Mouse (Mus musculus) ES-Bruce4 (cell line): ENCODE data around the gene Arf3. TPM values are rescaled to one million over a fixed set of nuclear protein-coding genes. Genes with fewer than 3 reads are reported as not detected.
A peak's percentile ranks its signal among the peaks of the same experiment; 100 is the strongest.

Experiments used
- H3K27ac ChIP-seq: 2 replicates; pipeline ENCODE4 v1.5.1; 2012; ENCODE audit warnings: low read length, inconsistent platforms; ENCODE audit not compliant: insufficient read depth
- H3K27me3 ChIP-seq: 2 replicates; pipeline ENCODE4 v1.6.1; 2012; ENCODE audit warnings: mild to moderate bottlenecking, low read length, inconsistent platforms; ENCODE audit not compliant: control insufficient read depth, poor library complexity, insufficient read depth, severe bottlenecking
- H3K36me3 ChIP-seq: 2 replicates; pipeline ENCODE4 v1.6.1; 2012; ENCODE audit warnings: inconsistent platforms, mild to moderate bottlenecking, low read length, moderate library complexity; ENCODE audit not compliant: control insufficient read depth, poor library complexity, insufficient read depth, severe bottlenecking
- H3K4me1 ChIP-seq: one replicate; pipeline ENCODE4 v1.8.1; 2011; ENCODE audit warnings: low read length; ENCODE audit not compliant: control insufficient read depth, insufficient read depth
- H3K4me3 ChIP-seq: 2 replicates; pipeline ENCODE4 v1.5.1; 2011; ENCODE audit warnings: low read depth, mild to moderate bottlenecking, low read length
- H3K9ac ChIP-seq: 2 replicates; pipeline ENCODE4 v1.6.1; 2012; ENCODE audit warnings: low read depth, mild to moderate bottlenecking, inconsistent platforms; ENCODE audit not compliant: poor library complexity, severe bottlenecking
- H3K9me3 ChIP-seq: replicated peaks from 2 replicates; pipeline ENCODE4 v1.6.1; 2012; ENCODE audit warnings: mild to moderate bottlenecking, low read length, inconsistent platforms; ENCODE audit not compliant: control insufficient read depth, poor library complexity, insufficient read depth, severe bottlenecking
- CTCF ChIP-seq: IDR thresholded peaks from one replicate; pipeline ENCODE4 v1.8.1; 2011; ENCODE audit warnings: low read depth, low read length
- EP300 ChIP-seq: IDR thresholded peaks from 2 replicates; pipeline ENCODE4 v1.6.1; 2011; ENCODE audit warnings: low read depth, low read length; ENCODE audit not compliant: insufficient read depth
- POLR2A ChIP-seq: IDR thresholded peaks from one replicate; pipeline ENCODE4 v1.8.1; 2011; ENCODE audit warnings: low read length; ENCODE audit not compliant: insufficient read depth
- polyA plus RNA-seq: library from polyadenylated mRNA; stranded (reverse); fragments of >200 nt; gene quantifications from 2 replicates; pipeline ENCODE4 v1.2.4, GENCODE M21; 2011; ENCODE audit warnings: low read depth; ENCODE audit not compliant: missing spikeins, insufficient read depth, insufficient read length

Gene Arf3
- polyA plus RNA-seq, 1 experiment: 58.4 TPM

DNA sequence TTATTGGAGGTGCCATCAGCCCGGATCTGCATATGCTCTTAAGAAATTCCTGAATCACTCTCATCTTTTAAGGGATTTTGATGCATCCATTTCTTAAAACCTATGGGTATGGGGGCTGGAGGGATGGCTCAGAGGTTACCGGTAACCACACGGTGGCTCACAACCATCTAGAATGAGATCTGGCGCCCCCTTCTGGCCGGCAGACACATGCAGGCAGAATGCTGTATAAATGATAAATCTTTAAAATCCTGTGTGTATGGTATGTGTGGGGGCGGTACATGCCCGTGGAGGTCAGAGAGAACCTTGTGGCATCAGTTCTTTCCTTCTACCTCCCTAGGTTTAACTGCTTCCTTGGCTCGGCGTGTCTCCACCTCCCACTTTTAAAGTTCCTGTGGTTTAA, 52.6 kb downstream of the Arf3 start:
- Histone ChIP-seq H3K4me1 (no peaks in the 10 kb centered on the region), H3K4me3 (no peak overlapping the region), H3K9ac (no peak overlapping the region), H3K27me3 (no peaks in the 10 kb centered on the region), H3K36me3 (no peaks in the 10 kb centered on the region), H3K27ac (no peak overlapping the region), H3K9me3 (no peaks in the 10 kb centered on the region)
- no peak for TF ChIP-seq POLR2A
- peak; percentile 96 for TF ChIP-seq CTCF

DNA sequence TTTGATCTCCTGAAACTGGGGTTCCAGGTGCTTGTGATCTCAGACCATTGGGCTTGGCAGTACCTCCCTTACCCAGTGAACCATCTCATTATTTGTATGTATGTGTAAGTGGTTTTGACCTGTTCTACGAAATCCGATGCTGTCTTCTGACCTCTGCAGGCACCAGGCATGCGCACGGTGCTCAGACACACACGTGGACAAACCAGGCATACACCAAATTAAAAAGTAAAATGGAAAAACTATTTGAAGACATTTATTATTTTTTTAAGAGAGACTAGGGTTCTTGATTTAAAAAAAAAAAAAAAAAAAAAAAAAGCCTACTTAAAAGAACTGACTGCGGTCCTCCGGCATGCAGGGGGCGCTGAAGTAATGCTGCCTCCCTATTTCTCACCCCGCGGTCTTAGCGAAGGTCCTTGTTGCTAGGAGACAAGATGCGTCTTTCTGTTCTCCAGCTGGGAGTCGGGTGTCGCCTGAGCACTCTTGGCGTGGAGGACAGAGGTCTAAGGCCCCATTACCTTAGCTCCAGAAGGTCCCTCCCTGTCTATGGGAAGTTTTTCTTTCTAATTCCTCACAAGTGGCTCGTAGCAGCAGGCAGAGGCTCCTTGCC, 55.1 kb downstream of the Arf3 start, which contains the start of gene Ccdc65:
Gene Ccdc65, plus strand, starts transcription at position 442 of the 607 bp plus-strand sequence.
- no peaks in the 10 kb centered on the region for H3K36me3 ChIP-seq
- H3K9ac ChIP-seq: no peak within 1 kb of the TSS
- H3K4me1 ChIP-seq: no peaks in the 10 kb centered on the region
- no peaks in the 10 kb centered on the region for H3K27me3 ChIP-seq
- no peaks in the 10 kb centered on the region for H3K9me3 ChIP-seq
- no peak within 1 kb of the TSS for H3K27ac ChIP-seq
- no peak for TF ChIP-seq EP300
- peak; percentile 69 for TF ChIP-seq CTCF
- TF ChIP-seq POLR2A: no peak
- H3K4me3 ChIP-seq: peak within 1 kb of the TSS; percentile 25; the same call in 1 of the 2 replicates

DNA sequence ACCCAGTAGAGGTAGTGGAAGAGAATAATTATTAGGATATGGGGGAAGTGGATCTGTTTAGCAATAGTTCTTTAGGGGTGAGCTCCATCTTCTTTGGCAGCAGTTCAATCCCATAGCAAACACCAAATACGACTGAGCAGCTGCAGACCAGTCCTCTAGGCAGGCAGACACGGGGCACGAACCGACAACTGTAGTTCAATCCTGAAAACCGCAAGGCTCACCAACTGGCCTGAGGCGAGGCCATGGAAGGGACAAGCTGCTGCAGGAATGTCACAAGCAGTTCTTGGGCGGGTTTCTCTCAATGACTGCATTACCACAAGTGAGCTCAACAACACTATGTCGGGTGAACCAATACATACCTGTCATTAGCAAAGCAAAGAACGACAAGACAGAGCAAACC, 58.7 kb downstream of the Arf3 start:
- no peak overlapping the region for H3K4me3 ChIP-seq
- TF ChIP-seq POLR2A (no peak), CTCF (no peak), EP300 (no peak)
- no peaks in the 10 kb centered on the region for H3K4me1 ChIP-seq
- no peak overlapping the region for H3K9ac ChIP-seq
- H3K27me3 ChIP-seq: peaks cover 3% of the 10 kb centered on the region
- H3K36me3 ChIP-seq: no peaks in the 10 kb centered on the region
- no peaks in the 10 kb centered on the region for H3K9me3 ChIP-seq
- H3K27ac ChIP-seq: no peak overlapping the region

DNA sequence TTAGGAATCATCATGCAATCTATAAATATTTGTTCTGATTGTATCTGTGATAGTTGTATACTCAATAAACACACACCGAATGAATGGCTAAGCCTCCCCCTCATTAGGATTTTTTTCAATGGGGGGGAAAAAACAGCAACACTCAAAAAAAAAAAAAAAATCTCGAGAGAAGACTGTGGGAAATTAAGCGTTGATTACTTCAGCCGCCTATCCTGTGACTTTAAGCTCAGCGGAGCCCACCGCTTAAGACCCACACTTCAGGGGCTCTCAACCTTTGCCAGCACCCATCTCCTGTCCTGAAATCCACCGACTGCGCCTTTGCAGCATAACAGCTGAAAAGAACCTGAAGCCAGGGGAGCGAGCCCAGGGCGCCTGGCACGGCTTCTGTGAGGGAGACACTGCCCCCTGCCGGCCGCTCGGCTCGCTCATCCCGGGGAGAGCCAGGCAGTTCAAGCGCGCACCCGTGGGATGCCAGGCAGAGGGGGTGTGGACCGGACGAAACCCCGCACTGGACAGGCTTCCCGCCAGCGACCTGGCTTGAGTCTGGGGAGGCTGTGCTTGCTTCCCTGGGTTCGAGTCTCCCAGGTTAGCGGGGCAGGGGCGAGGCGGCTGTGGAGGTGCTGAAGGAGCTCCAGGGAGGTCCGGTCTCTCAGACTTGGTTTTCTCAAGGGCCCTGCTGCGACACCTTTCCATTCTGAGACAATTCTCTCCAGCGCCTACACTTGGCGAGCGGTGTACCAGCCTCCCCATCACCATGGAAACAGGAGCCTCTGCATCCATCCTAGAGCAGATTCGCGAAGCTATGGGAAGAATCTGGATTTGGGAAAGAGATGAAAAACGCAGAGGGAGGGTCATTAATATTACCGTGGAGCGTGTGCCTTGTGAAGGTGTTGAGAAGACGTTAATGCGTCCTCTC, 63.6 kb downstream of the Arf3 start:
- H3K4me3 ChIP-seq: peak overlapping the region; percentile 60
- no peak for TF ChIP-seq POLR2A
- TF ChIP-seq CTCF: peak; percentile 84
- no peak overlapping the region for H3K27ac ChIP-seq
- no peaks in the 10 kb centered on the region for H3K4me1 ChIP-seq
- peak overlapping the region; percentile 8; the same call in 1 of the 2 replicates for H3K9ac ChIP-seq
- peaks cover 3% of the 10 kb centered on the region for H3K27me3 ChIP-seq
- H3K36me3 ChIP-seq: no peaks in the 10 kb centered on the region
- H3K9me3 ChIP-seq: no peaks in the 10 kb centered on the region

DNA sequence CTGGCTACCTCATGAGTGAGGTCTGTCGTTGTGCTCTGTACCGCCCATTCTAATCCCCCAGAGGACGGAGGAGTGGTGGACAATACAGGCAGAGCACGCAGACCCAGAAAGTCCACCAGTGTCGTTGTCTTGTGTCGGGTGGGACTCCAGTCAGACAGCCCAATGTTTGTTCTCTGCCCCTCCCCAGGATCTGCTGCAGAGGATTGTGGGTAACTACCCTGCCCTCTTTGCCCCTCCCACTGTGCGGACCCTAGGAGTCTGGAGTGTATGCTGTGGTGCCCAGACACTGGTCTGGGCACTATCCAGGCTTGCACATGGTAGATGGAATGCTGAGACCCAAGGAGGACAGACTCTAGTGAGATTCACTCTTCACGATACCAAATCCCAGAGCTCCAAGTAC, 66.8 kb downstream of the Arf3 start:
- Histone ChIP-seq H3K27ac (no peak overlapping the region), H3K27me3 (no peaks in the 10 kb centered on the region), H3K4me3 (peak overlapping the region; percentile 52), H3K4me1 (peaks cover 2% of the 10 kb centered on the region), H3K9ac (peak overlapping the region; percentile 51), H3K36me3 (no peaks in the 10 kb centered on the region), H3K9me3 (no peaks in the 10 kb centered on the region)
- TF ChIP-seq POLR2A (no peak), EP300 (no peak), CTCF (no peak)

DNA sequence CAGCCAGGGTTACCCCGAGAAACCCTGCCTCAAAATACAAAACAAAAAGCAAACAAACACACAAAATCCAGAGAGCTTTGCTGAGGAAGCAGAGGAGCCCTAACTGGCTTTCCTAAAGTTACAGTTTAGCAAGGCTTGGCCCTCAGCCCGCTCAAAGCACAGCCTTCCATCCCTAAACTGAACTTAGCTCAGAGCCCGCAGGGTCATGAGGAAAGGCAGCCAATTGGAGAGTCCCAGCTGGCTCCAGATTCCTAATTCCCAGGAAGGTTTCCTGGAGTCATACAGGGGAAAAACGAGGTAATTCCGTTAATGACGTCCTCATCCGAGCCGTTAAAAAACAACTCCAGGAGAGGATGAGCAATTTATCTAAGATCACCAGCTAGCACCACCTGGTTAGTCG, 67.3 kb downstream of the Arf3 start:
- H3K9ac ChIP-seq: peak overlapping the region; percentile 51
- no peak overlapping the region; the same call in 1 of the 2 replicates for H3K27ac ChIP-seq
- H3K27me3 ChIP-seq: no peaks in the 10 kb centered on the region
- TF ChIP-seq EP300: no peak
- TF ChIP-seq CTCF: no peak
- TF ChIP-seq POLR2A: no peak
- no peaks in the 10 kb centered on the region for H3K36me3 ChIP-seq
- peaks cover 2% of the 10 kb centered on the region for H3K4me1 ChIP-seq
- H3K4me3 ChIP-seq: peak overlapping the region; percentile 52
- no peaks in the 10 kb centered on the region for H3K9me3 ChIP-seq
